Mouse (Mus musculus): ENCODE results near the gene Cyp3a57. TPM values are rescaled to one million over a fixed set of nuclear protein-coding genes. Genes with fewer than 3 reads are reported as not detected.
"Not testable (repeated sequence)": the region's sequence is repeated elsewhere in the genome, so short reads cannot be mapped to it uniquely, and the experiment has no call there.

Cyp3a57 gene
- polyA plus RNA-seq, 2 experiments: not detected

- H3K4me3 ChIP-seq (replicated peaks; ENCODE audit: low read length): no peak overlapping the region
- ATAC-seq (ENCODE audit: low FRiP score, low read depth): no peak
Measured at GRCm38 (mm10) chr5:145313845-145314244, 31.2 kb upstream of the Cyp3a57 start.

DNA sequence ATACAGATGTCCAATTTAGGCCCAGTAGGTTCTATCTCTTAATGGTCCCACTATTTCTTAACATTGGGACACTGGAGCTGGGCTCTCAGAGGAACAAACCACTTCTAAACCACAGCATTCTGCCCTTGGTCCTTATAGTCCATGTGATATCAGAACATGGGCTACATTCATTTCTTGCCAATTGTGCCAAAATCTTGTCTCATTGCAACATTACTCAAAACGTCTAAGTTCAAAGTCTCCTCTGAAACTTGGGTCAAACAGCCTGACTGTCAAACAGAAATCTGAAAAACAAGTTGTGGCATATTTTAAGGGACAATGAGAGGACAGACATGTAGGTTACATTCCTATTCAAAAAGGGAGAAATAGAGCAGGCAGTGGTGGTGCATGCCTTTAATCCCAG, 27.9 kb upstream of the Cyp3a57 start:
- Histone ChIP-seq H3K27me3 (ENCODE audit: control insufficient read depth, insufficient read depth, low read length) (no peaks in the 10 kb centered on the region), H3K36me3 (ENCODE audit: control insufficient read depth, insufficient read depth, low read length) (no peaks in the 10 kb centered on the region), H3K9ac (ENCODE audit: low read depth, low read length, severe bottlenecking) (no peak overlapping the region), H3K4me2 (replicated peaks; ENCODE audit: low read depth, low read length, severe bottlenecking) (no peak overlapping the region), H3K27ac (replicated peaks; ENCODE audit: low read depth, low read length) (no peak overlapping the region), H3K4me1 (ENCODE audit: control insufficient read depth, insufficient read depth, low read length) (no peaks in the 10 kb centered on the region), H3K9me3 (ENCODE audit: control insufficient read depth, low read length) (0 out of 2 replicates have a peak, but pooled peaks cover under 1% of the 10 kb centered on the region), H3K4me3 (replicated peaks; ENCODE audit: low read length) (no peak overlapping the region)
- WGBS: 72% methylated on average over 1 of the region's 1 CpGs
- TF ChIP-seq POLR2A (IDR thresholded peaks at IDR 0.05; ENCODE audit: borderline replicate concordance, extremely low read depth, insufficient read depth, insufficient read length): no peak
- DNase-seq (ENCODE audit: low spot score) (no peak), ATAC-seq (ENCODE audit: low FRiP score, low read depth) (no peak)

More at GRCm38 (mm10) chr5:145313845-145314244, 31.2 kb upstream of the Cyp3a57 start:
- Histone ChIP-seq H3K9me3 (ENCODE audit: control insufficient read depth, low read length) (no peaks in the 10 kb centered on the region), H3K4me2 (replicated peaks; ENCODE audit: low read depth, low read length, severe bottlenecking) (no peak overlapping the region), H3K27ac (replicated peaks; ENCODE audit: low read depth, low read length) (no peak overlapping the region), H3K4me1 (ENCODE audit: control insufficient read depth, insufficient read depth, low read length) (no peaks in the 10 kb centered on the region), H3K27me3 (ENCODE audit: control insufficient read depth, insufficient read depth, low read length) (no peaks in the 10 kb centered on the region), H3K36me3 (ENCODE audit: control insufficient read depth, insufficient read depth, low read length) (no peaks in the 10 kb centered on the region), H3K9ac (ENCODE audit: low read depth, low read length, severe bottlenecking) (no peak overlapping the region)
- no peak for DNase-seq (ENCODE audit: low spot score)
- no peak for TF ChIP-seq POLR2A (IDR thresholded peaks at IDR 0.05; ENCODE audit: borderline replicate concordance, extremely low read depth, insufficient read depth, insufficient read length)

DNA sequence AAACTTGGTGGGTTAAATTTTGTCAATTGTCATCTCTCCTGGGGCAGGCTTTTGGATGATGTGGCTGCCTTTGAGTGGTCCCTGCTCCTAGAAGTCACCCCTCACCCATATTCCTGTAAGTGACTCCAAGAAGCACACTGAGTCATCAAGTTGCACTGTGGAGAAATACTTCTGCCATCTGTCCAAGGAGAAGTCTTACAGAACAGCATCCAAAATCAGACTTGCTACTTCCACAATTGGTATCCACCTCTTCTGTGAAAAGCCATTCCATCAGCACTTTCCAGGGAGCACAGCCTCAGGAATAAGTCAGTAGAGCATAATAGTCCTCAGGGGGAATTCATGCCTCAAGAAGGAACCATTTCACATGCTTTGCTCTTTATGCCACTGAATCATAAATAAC, 6.3 kb upstream of the Cyp3a57 start:
- H3K27ac ChIP-seq (replicated peaks; ENCODE audit: low read depth, low read length); DNase-seq (ENCODE audit: low spot score); H3K4me1 ChIP-seq (ENCODE audit: control insufficient read depth, insufficient read depth, low read length): not testable (repeated sequence)

DNA sequence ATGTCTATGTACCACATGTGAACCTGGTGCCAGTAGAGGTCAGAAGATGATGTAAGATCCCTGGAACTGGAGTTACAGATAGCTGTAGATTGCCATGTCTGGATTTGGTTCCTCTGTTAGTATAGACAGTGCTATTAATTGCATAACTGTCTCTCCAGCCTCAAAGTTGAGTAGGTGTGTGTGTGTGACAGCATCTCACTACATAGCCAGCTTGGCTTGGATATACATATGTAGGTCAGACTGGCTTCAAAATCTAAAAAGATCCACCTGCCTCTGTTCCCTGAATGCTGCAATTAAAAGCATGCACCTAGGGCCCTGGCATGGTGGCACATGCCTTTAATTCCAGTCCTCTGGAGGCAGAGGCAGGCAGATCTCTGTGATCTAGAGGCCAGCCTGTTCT, 4.6 kb downstream of the Cyp3a57 start:
- no peak overlapping the region for H3K4me2 ChIP-seq (replicated peaks; ENCODE audit: low read depth, low read length, severe bottlenecking)
- TF ChIP-seq POLR2A (IDR thresholded peaks at IDR 0.05; ENCODE audit: borderline replicate concordance, extremely low read depth, insufficient read depth, insufficient read length): no peak

More for the DNA sequence above, 6.3 kb upstream of the Cyp3a57 start:
- not testable (repeated sequence) for H3K4me3 ChIP-seq (replicated peaks; ENCODE audit: low read length); H3K27me3 ChIP-seq (ENCODE audit: control insufficient read depth, insufficient read depth, low read length); H3K9ac ChIP-seq (ENCODE audit: low read depth, low read length, severe bottlenecking); H3K9me3 ChIP-seq (ENCODE audit: control insufficient read depth, low read length); ATAC-seq (ENCODE audit: low FRiP score, low read depth); H3K36me3 ChIP-seq (ENCODE audit: control insufficient read depth, insufficient read depth, low read length); H3K4me2 ChIP-seq (replicated peaks; ENCODE audit: low read depth, low read length, severe bottlenecking)

DNA sequence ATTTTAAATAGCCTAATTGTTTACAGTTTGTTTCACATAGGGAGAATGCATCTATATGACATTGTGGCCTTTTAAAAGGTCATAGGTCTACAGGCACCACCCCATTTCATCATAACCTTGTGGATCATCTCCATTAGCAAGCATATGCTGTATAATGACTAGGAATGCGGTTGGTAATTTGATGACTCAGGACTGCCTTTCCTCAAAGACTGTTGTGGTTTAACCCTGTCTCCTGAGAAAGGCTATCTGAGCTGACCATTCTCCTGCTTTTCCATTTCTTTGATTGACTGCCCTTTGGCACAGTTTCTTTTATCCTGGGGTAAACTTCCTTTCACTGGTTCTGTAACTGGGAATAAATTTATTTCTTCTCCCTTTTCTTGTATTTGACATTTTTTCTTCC, 8.0 kb downstream of the Cyp3a57 start:
- no peaks in the 10 kb centered on the region for H3K27me3 ChIP-seq (ENCODE audit: control insufficient read depth, insufficient read depth, low read length)
- no peak overlapping the region for H3K4me3 ChIP-seq (replicated peaks; ENCODE audit: low read length)
- H3K36me3 ChIP-seq (ENCODE audit: control insufficient read depth, insufficient read depth, low read length): no peaks in the 10 kb centered on the region
- ATAC-seq (ENCODE audit: low FRiP score, low read depth) (no peak), DNase-seq (ENCODE audit: low spot score) (no peak)
- 74% methylated on average over 1 of the region's 1 CpGs for WGBS
- no peaks in the 10 kb centered on the region for H3K4me1 ChIP-seq (ENCODE audit: control insufficient read depth, insufficient read depth, low read length)
- TF ChIP-seq POLR2A (IDR thresholded peaks at IDR 0.05; ENCODE audit: borderline replicate concordance, extremely low read depth, insufficient read depth, insufficient read length): no peak
- H3K9ac ChIP-seq (ENCODE audit: low read depth, low read length, severe bottlenecking): no peak overlapping the region
- H3K27ac ChIP-seq (replicated peaks; ENCODE audit: low read depth, low read length): no peak overlapping the region
- no peak overlapping the region for H3K4me2 ChIP-seq (replicated peaks; ENCODE audit: low read depth, low read length, severe bottlenecking)
- no peaks in the 10 kb centered on the region for H3K9me3 ChIP-seq (ENCODE audit: control insufficient read depth, low read length)

More for the DNA sequence above, 4.6 kb downstream of the Cyp3a57 start:
- Histone ChIP-seq H3K4me3 (replicated peaks; ENCODE audit: low read length) (no peak overlapping the region), H3K27me3 (ENCODE audit: control insufficient read depth, insufficient read depth, low read length) (no peaks in the 10 kb centered on the region), H3K36me3 (ENCODE audit: control insufficient read depth, insufficient read depth, low read length) (no peaks in the 10 kb centered on the region), H3K9ac (ENCODE audit: low read depth, low read length, severe bottlenecking) (no peak overlapping the region), H3K9me3 (ENCODE audit: control insufficient read depth, low read length) (no peaks in the 10 kb centered on the region), H3K4me1 (ENCODE audit: control insufficient read depth, insufficient read depth, low read length) (no peaks in the 10 kb centered on the region), H3K27ac (replicated peaks; ENCODE audit: low read depth, low read length) (no peak overlapping the region)
- ATAC-seq (ENCODE audit: low FRiP score, low read depth) (no peak), DNase-seq (ENCODE audit: low spot score) (no peak)

GRCm38 (mm10) chr5:145415416-145415815, 70.3 kb downstream of the Cyp3a57 start:
- WGBS: 88% methylated on average over 9 of the region's 9 CpGs

More at GRCm38 (mm10) chr5:145415416-145415815, 70.3 kb downstream of the Cyp3a57 start:
- H3K9me3 ChIP-seq (ENCODE audit: control insufficient read depth, low read length): peaks cover 13% of the 10 kb centered on the region
- not testable (repeated sequence) for H3K4me2 ChIP-seq (replicated peaks; ENCODE audit: low read depth, low read length, severe bottlenecking); DNase-seq (ENCODE audit: low spot score); H3K4me3 ChIP-seq (replicated peaks; ENCODE audit: low read length); H3K9ac ChIP-seq (ENCODE audit: low read depth, low read length, severe bottlenecking); H3K36me3 ChIP-seq (ENCODE audit: control insufficient read depth, insufficient read depth, low read length); H3K27ac ChIP-seq (replicated peaks; ENCODE audit: low read depth, low read length); ATAC-seq (ENCODE audit: low FRiP score, low read depth); H3K4me1 ChIP-seq (ENCODE audit: control insufficient read depth, insufficient read depth, low read length); H3K27me3 ChIP-seq (ENCODE audit: control insufficient read depth, insufficient read depth, low read length)
